Mouse (Mus musculus): ENCODE results near the gene Tbxa2r. TPM values are rescaled to one million over a fixed set of nuclear protein-coding genes. Genes with fewer than 3 reads are reported as not detected.

Gene Tbxa2r
- polyA plus RNA-seq, 1 experiment: 68.1 TPM

GRCm38 (mm10) chr10:81318589-81319329 lies 9.8 kb upstream of the Tbxa2r start:
- H3K4me3 ChIP-seq (ENCODE audit: extremely low read depth, insufficient read depth, insufficient read length): no peak overlapping the region
- TF ChIP-seq CTCF (IDR thresholded peaks at IDR 0.05; ENCODE audit: extremely low read depth, insufficient read depth, insufficient read length, insufficient replicate concordance) (no peak), POLR2A (IDR thresholded peaks at IDR 0.05; ENCODE audit: low read depth, low read length) (no peak)
- H3K27me3 ChIP-seq (ENCODE audit: control insufficient read depth, insufficient read depth, low read length): no peaks in the 10 kb centered on the region
- no peak overlapping the region for H3K27ac ChIP-seq (ENCODE audit: insufficient read depth, low read length)
- peaks cover 9% of the 10 kb centered on the region; the same call in 1 of the 2 replicates for H3K4me1 ChIP-seq (ENCODE audit: control insufficient read depth, insufficient read depth, insufficient read length)
- H3K36me3 ChIP-seq (ENCODE audit: control insufficient read depth, insufficient read depth, low read length): peaks cover 27% of the 10 kb centered on the region
- no peak for DNase-seq (ENCODE audit: low read depth in 1 of 2, low spot score in 2 of 2)
- 87% methylated on average over 13 of the region's 13 CpGs for WGBS

GRCm38 (mm10) chr10:81319330-81319699 lies 9.2 kb upstream of the Tbxa2r start:
- DNase-seq (ENCODE audit: low read depth in 1 of 2, low spot score in 2 of 2): no peak
- 0 out of 2 replicates have a peak, but pooled peaks have one; percentile 16 for TF ChIP-seq CTCF (IDR thresholded peaks at IDR 0.05; ENCODE audit: extremely low read depth, insufficient read depth, insufficient read length, insufficient replicate concordance)
- no peak for TF ChIP-seq POLR2A (IDR thresholded peaks at IDR 0.05; ENCODE audit: low read depth, low read length)
- peaks cover 30% of the 10 kb centered on the region for H3K36me3 ChIP-seq (ENCODE audit: control insufficient read depth, insufficient read depth, low read length)
- H3K4me1 ChIP-seq (ENCODE audit: control insufficient read depth, insufficient read depth, insufficient read length): peaks cover 9% of the 10 kb centered on the region; the same call in 1 of the 2 replicates
- WGBS: 35% methylated on average over 8 of the region's 8 CpGs
- H3K4me3 ChIP-seq (ENCODE audit: extremely low read depth, insufficient read depth, insufficient read length): no peak overlapping the region
- H3K27me3 ChIP-seq (ENCODE audit: control insufficient read depth, insufficient read depth, low read length): no peaks in the 10 kb centered on the region
- H3K27ac ChIP-seq (ENCODE audit: insufficient read depth, low read length): no peak overlapping the region

- Histone ChIP-seq H3K36me3 (ENCODE audit: control insufficient read depth, insufficient read depth, low read length) (peaks cover 35% of the 10 kb centered on the region), H3K4me3 (ENCODE audit: extremely low read depth, insufficient read depth, insufficient read length) (peak overlapping the region; percentile 60), H3K27me3 (ENCODE audit: control insufficient read depth, insufficient read depth, low read length) (no peaks in the 10 kb centered on the region), H3K27ac (ENCODE audit: insufficient read depth, low read length) (peak overlapping the region; percentile 85), H3K4me1 (ENCODE audit: control insufficient read depth, insufficient read depth, insufficient read length) (peaks cover 9% of the 10 kb centered on the region; the same call in 1 of the 2 replicates)
- 1% methylated on average over 38 of the region's 38 CpGs for WGBS
- peak in 1 of 2 experiments; percentile 95 for DNase-seq (ENCODE audit: low read depth in 1 of 2, low spot score in 2 of 2)
- TF ChIP-seq CTCF (IDR thresholded peaks at IDR 0.05; ENCODE audit: extremely low read depth, insufficient read depth, insufficient read length, insufficient replicate concordance): no peak
- no peak for TF ChIP-seq POLR2A (IDR thresholded peaks at IDR 0.05; ENCODE audit: low read depth, low read length)
Measured at GRCm38 (mm10) chr10:81319741-81320549, 8.6 kb upstream of the Tbxa2r start.

- Histone ChIP-seq H3K4me1 (ENCODE audit: control insufficient read depth, insufficient read depth, insufficient read length) (peaks cover 9% of the 10 kb centered on the region; the same call in 1 of the 2 replicates), H3K4me3 (ENCODE audit: extremely low read depth, insufficient read depth, insufficient read length) (peak within 1 kb of the TSS; percentile 73), H3K36me3 (ENCODE audit: control insufficient read depth, insufficient read depth, low read length) (peaks cover 38% of the 10 kb centered on the region), H3K27ac (ENCODE audit: insufficient read depth, low read length) (peak within 1 kb of the TSS; percentile 88), H3K27me3 (ENCODE audit: control insufficient read depth, insufficient read depth, low read length) (no peaks in the 10 kb centered on the region)
- WGBS: 1% methylated on average over 68 of the region's 68 CpGs
- TF ChIP-seq CTCF (IDR thresholded peaks at IDR 0.05; ENCODE audit: extremely low read depth, insufficient read depth, insufficient read length, insufficient replicate concordance) (no peak; the same call in 1 of the 2 replicates), POLR2A (IDR thresholded peaks at IDR 0.05; ENCODE audit: low read depth, low read length) (peak; percentile 37)
- peak; percentile 99 to 100 for DNase-seq (ENCODE audit: low read depth in 1 of 2, low spot score in 2 of 2)
Measured at GRCm38 (mm10) chr10:81320550-81321347, 7.8 kb upstream of the Tbxa2r start, which contains the start of gene Cactin. Gene Cactin (plus strand): TSS chr10:81321103.

GRCm38 (mm10) chr10:81321436-81321835 lies 7.1 kb upstream of the Tbxa2r start:
- Histone ChIP-seq H3K27me3 (ENCODE audit: control insufficient read depth, insufficient read depth, low read length) (no peaks in the 10 kb centered on the region), H3K4me3 (ENCODE audit: extremely low read depth, insufficient read depth, insufficient read length) (peak overlapping the region; percentile 73), H3K27ac (ENCODE audit: insufficient read depth, low read length) (peak overlapping the region; percentile 88), H3K4me1 (ENCODE audit: control insufficient read depth, insufficient read depth, insufficient read length) (peaks cover 9% of the 10 kb centered on the region; the same call in 1 of the 2 replicates), H3K36me3 (ENCODE audit: control insufficient read depth, insufficient read depth, low read length) (peaks cover 42% of the 10 kb centered on the region)
- 2% methylated on average over 20 of the region's 20 CpGs for WGBS
- DNase-seq (ENCODE audit: low read depth in 1 of 2, low spot score in 2 of 2): no peak
- TF ChIP-seq POLR2A (IDR thresholded peaks at IDR 0.05; ENCODE audit: low read depth, low read length) (no peak), CTCF (IDR thresholded peaks at IDR 0.05; ENCODE audit: extremely low read depth, insufficient read depth, insufficient read length, insufficient replicate concordance) (no peak)

- no peak overlapping the region for H3K4me3 ChIP-seq (ENCODE audit: extremely low read depth, insufficient read depth, insufficient read length)
- 91% methylated on average over 27 of the region's 27 CpGs for WGBS
- H3K27ac ChIP-seq (ENCODE audit: insufficient read depth, low read length): no peak overlapping the region
Measured at GRCm38 (mm10) chr10:81322444-81322843, 6.1 kb upstream of the Tbxa2r start.

More at GRCm38 (mm10) chr10:81322444-81322843, 6.1 kb upstream of the Tbxa2r start:
- Histone ChIP-seq H3K27me3 (ENCODE audit: control insufficient read depth, insufficient read depth, low read length) (no peaks in the 10 kb centered on the region), H3K36me3 (ENCODE audit: control insufficient read depth, insufficient read depth, low read length) (peaks cover 44% of the 10 kb centered on the region), H3K4me1 (ENCODE audit: control insufficient read depth, insufficient read depth, insufficient read length) (peaks cover 9% of the 10 kb centered on the region; the same call in 1 of the 2 replicates)
- no peak for DNase-seq (ENCODE audit: low read depth in 1 of 2, low spot score in 2 of 2)
- TF ChIP-seq POLR2A (IDR thresholded peaks at IDR 0.05; ENCODE audit: low read depth, low read length) (no peak), CTCF (IDR thresholded peaks at IDR 0.05; ENCODE audit: extremely low read depth, insufficient read depth, insufficient read length, insufficient replicate concordance) (no peak)

Data from spleen, adult 2 months (tissue).